Mouse (Mus musculus) E14TG2a.4 (cell line): ENCODE data around the gene Idnk.

Experiments used
- CTCF ChIP-seq: conservative IDR thresholded peaks from 2 replicates; pipeline ENCODE4 v1.5.1; 2014; ENCODE audit warnings: low read length
- NANOG ChIP-seq: IDR thresholded peaks from 2 replicates; pipeline ENCODE4 v1.6.1; 2014; ENCODE audit warnings: borderline replicate concordance, low read length, mixed read lengths
- POU5F1 ChIP-seq: IDR thresholded peaks from 2 replicates; pipeline ENCODE4 v1.6.1; 2014; ENCODE audit warnings: low read length, borderline replicate concordance

GRCm38 (mm10) chr13:58111306-58111705 lies 46.1 kb upstream of the Idnk start:
- TF ChIP-seq CTCF (no peak), POU5F1 (no peak), NANOG (no peak)
